Comparison of ENCODE assay signal across 8 mouse cellular contexts in the genomic region with DNA sequence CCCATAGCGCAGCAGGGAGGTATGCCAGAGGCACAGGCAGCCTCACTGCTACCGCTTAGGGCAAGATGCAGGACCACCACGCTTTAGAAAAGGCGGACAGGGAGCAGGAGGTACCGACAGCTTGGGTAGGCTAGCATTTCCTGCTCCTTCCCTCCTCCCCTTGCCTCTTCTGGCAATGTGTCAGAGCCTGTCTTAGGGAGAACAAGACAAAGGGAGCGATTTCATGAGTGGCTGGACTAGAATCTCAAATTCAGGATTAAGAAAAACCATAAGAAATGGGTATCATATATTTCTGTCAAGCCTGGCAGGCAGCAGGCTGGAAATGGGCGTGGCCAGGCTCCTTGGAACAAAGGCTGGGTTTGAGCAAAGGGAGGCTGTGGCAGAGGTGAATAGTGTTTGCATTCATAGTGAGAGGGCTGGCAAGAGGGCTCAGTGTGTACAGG. TPM values are rescaled to one million over a fixed set of nuclear protein-coding genes. Genes with fewer than 3 reads are reported as not detected.
DNase-seq lines count a peak whose midpoint lies in the region; ATAC-seq lines count a peak whose summit lies in the region.

No protein-coding gene starts in this region.

- H3K9ac ChIP-seq in forebrain, embryonic 15.5 days (replicated peaks) = peak overlapping the region; percentile 35
- H3K9ac ChIP-seq in limb, embryonic 15.5 days = no peak overlapping the region

- peak overlapping the region; percentile 27 for H3K4me2 ChIP-seq in forebrain, embryonic 15.5 days (replicated peaks)
- H3K4me2 ChIP-seq in limb, embryonic 15.5 days = no peak overlapping the region; the same call in 1 of the 2 replicates

- peak overlapping the region; percentile 96 for H3K27ac ChIP-seq in forebrain, embryonic 15.5 days (replicated peaks)
- H3K27ac ChIP-seq in limb, embryonic 15.5 days = 0 out of 2 replicates have a peak overlapping the region, but pooled peaks have one; percentile 35

- H3K27me3 ChIP-seq in forebrain, embryonic 15.5 days = no peaks in the 10 kb centered on the region
- H3K27me3 ChIP-seq in limb, embryonic 15.5 days = no peaks in the 10 kb centered on the region

- DNase-seq in heart, adult 11 months = peak; percentile 90
- DNase-seq in heart, adult 8-10 months (ENCODE audit: low spot score) = no peak
- peak; percentile 68 for DNase-seq in telencephalon, adult 2 months (ENCODE audit: low read depth, low spot score)
- no peak for DNase-seq in gastrocnemius, postnatal 36 days
- no peak for DNase-seq in thymus, postnatal 0 days (ENCODE audit: low spot score)

- H3K9me3 ChIP-seq in forebrain, embryonic 15.5 days = 0 out of 2 replicates have a peak, but pooled peaks cover 4% of the 10 kb centered on the region
- no peaks in the 10 kb centered on the region for H3K9me3 ChIP-seq in limb, embryonic 15.5 days

- 0 out of 2 replicates have a peak, but pooled peaks have one; percentile 42 for ATAC-seq in cerebellum, adult (ENCODE audit: insufficient number of reproducible peaks, low FRiP score, low TSS enrichment)
- ATAC-seq in forebrain, embryonic 15.5 days (replicated peaks) = peak; percentile 17; the same call in 1 of the 2 replicates
- no peak for ATAC-seq in limb, embryonic 15.5 days (ENCODE audit: insufficient number of reproducible peaks, low FRiP score, low TSS enrichment, low read depth)

- H3K4me3 ChIP-seq in forebrain, embryonic 15.5 days = no peak overlapping the region
- no peak overlapping the region for H3K4me3 ChIP-seq in limb, embryonic 15.5 days

- 16% methylated on average over 7 of the region's 7 CpGs for WGBS in forebrain, embryonic 15.5 days
- 39% methylated on average over 7 of the region's 7 CpGs for WGBS in limb, embryonic 15.5 days

- H3K36me3 ChIP-seq in forebrain, embryonic 15.5 days = peaks cover 11% of the 10 kb centered on the region
- peaks cover 16% of the 10 kb centered on the region for H3K36me3 ChIP-seq in limb, embryonic 15.5 days

- intact Hi-C loops in gastrocnemius, postnatal 36 days (cut with DNase I) = no loop called here

- H3K4me1 ChIP-seq in forebrain, embryonic 15.5 days = peaks cover 27% of the 10 kb centered on the region
- peaks cover 42% of the 10 kb centered on the region for H3K4me1 ChIP-seq in limb, embryonic 15.5 days

RNA-seq across cellular contexts. Expression of a gene that starts 23.3 kb away (rescaled TPM):
- 10 to 100 TPM; 85.3 to 96.5 (median 94.1) TPM for total RNA-seq in heart, adult 8-10 months (2022)
- 107 and 111 TPM in 2 replicates for polyA plus RNA-seq in forebrain, embryonic 15.5 days (2015; fragmentation: Nextera tagmentation; extraction: Ambion mirVana)
- polyA plus RNA-seq in limb, embryonic 15.5 days (2015; fragmentation: Nextera tagmentation; extraction: Ambion mirVana) = 39.4 and 56.1 TPM in 2 replicates
- 10 to 100 TPM; 23.6 to 28.3 TPM for total RNA-seq in gastrocnemius, postnatal 36 days (2021)
- polyA plus RNA-seq in thymus, postnatal 0 days (2015; fragmentation: Nextera tagmentation; extraction: Ambion mirVana) = 20.4 and 21.1 TPM in 2 replicates

RNA-seq across cellular contexts. Expression of a gene that starts 44.9 kb away (rescaled TPM):
- 10 to 100 TPM; 16.0 to 23.2 (median 20.5) TPM for total RNA-seq in heart, adult 8-10 months (2022)
- 98.1 and 113 TPM in 2 replicates for polyA plus RNA-seq in forebrain, embryonic 15.5 days (2015; fragmentation: Nextera tagmentation; extraction: Ambion mirVana)
- 58.9 and 64.4 TPM in 2 replicates for polyA plus RNA-seq in limb, embryonic 15.5 days (2015; fragmentation: Nextera tagmentation; extraction: Ambion mirVana)
- 10 to 100 TPM; 22.7 to 24.4 TPM for total RNA-seq in gastrocnemius, postnatal 36 days (2021)
- 25.6 and 28.3 TPM in 2 replicates for polyA plus RNA-seq in thymus, postnatal 0 days (2015; fragmentation: Nextera tagmentation; extraction: Ambion mirVana)

Comparison
In these comparisons a context has a peak if more than half of its experiments do, and no peak if none do; other contexts are left out.
1. DNase-seq: peak in heart, adult 11 months (single experiment) and telencephalon, adult 2 months (single experiment); none in heart, adult 8-10 months (single experiment), gastrocnemius, postnatal 36 days (0 of 2) and thymus, postnatal 0 days (single experiment).